Mouse (Mus musculus): ENCODE results near the gene Zbtb45. TPM values are rescaled to one million over a fixed set of nuclear protein-coding genes. Genes with fewer than 3 reads are reported as not detected.

Zbtb45 gene
- polyA plus RNA-seq (2014; fragmentation: Illumina TruSeq; extraction: RNeasy Lipid Tissue Mini Kit (QIAGEN cat#74804); ENCODE audit: low read depth, low replicate concordance) = 4.7 TPM

DNA sequence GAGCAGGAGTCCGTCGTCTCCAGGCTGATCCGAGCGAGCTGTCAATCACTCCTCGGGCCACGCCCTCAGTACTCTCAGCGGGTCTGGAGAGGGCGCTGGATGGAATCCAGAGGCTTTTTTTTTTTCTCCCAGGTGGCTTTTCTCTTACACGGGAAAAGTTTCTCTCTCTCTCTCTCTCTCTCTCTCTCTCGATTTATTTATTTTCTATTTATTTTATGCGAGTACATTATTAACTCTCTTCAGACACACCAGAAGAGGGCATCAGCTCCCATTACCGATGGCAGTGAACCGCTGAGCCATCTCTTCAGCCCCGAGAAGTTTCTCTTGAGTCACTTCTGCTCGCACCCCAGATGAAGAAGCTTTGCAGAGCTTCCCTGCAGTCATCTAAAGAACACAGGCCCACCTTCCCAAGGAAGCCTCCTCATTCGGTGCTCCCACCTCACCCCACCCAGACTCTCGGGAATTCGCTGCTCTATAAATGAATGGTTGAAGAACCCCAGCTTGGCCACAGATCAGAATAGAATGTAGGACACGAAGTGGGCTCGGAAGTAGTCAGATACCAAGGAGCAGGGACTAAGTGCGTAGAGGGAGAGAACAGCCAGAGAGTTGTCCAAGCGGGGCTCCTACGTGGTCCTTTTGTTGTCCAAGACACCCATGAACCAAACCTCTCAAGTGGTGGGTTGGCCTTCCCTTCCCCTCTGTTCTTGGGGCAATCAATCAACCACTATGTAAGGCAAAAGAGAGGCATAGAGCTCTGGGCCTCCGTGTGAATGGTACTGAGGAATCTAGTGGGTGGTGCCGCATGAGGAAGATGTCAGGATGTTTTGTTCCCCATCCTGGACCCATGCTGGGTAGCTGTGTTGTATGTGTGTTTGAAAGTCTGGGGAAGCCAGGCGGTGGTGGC is at the start of gene Zbtb45:
Gene Zbtb45 (minus strand): TSS at position 30 of the 904 bp plus-strand sequence.

DNA sequence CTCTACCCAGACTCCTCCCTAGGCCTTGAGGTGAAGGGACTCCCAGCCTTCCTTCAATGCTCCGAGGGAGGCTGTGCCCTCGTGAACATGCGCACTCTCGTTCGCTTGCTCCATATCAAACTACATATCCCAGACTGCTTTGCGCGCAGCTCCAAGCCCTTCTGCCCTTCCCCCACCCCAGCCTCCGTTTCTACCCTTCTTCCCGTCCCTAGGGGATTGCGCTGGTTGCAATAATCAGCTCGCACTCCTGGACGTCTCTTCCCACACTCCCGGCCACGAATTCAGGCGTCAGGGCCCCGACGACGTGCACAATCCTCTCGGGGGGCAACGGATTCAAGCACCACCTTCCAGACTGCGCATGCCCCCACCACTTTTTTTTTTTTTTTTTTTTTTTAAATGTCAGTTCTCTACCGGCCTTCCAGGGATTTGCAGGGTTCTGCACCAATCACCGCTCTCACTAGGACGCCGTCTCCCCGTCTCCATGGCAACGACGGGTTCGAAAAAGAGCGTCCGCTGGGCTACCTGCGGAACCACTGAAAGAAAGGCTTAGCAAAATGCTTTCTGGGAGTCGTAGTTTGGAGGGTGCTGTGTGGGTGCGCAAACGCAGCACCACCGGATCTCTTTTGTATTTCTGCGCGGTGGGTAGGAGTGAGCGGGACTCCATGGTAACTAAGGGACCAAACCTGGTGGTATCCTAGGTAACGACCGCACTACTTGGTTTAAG is 44.6 kb upstream of the Zbtb45 start, which contains the start of gene Mzf1:
Gene Mzf1 (minus strand): TSS at position 478 of the 724 bp plus-strand sequence.

DNA sequence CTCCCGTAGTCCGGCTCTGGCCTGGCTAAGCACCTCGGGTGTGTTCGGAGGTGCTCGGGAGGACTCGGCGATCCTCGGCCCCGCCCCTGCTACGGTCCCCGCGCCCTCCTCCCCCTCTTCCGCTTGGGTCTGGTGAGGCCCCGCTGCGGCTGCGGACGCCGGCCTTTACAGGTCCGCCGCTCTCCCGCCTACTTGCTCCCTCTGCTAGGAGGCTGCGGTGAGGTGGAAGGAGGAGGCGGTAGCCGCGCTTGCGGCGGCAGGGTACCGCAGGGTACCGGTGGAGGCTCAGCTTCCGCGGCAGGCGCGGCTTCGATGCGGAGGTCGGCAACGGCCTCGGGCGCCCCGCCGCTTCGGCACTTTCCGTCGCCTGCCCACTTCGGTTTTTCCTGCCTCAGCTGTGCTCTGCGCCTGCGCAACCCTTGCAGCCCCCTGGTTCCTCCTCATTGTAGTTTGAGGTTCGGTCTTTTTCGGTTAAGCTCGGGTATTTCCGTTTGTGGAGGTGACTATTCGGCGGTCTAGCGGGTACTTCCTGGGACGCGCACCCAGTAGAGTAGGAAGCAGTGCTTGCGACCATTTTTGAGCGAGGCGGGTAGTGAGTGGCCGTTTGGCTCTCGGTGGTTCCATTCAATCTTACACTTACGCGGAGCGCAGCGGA is 28.2 kb upstream of the Zbtb45 start, which contains the start of gene Ube2m:
Gene Ube2m (minus strand): TSS at position 375 of the 655 bp plus-strand sequence.

DNA sequence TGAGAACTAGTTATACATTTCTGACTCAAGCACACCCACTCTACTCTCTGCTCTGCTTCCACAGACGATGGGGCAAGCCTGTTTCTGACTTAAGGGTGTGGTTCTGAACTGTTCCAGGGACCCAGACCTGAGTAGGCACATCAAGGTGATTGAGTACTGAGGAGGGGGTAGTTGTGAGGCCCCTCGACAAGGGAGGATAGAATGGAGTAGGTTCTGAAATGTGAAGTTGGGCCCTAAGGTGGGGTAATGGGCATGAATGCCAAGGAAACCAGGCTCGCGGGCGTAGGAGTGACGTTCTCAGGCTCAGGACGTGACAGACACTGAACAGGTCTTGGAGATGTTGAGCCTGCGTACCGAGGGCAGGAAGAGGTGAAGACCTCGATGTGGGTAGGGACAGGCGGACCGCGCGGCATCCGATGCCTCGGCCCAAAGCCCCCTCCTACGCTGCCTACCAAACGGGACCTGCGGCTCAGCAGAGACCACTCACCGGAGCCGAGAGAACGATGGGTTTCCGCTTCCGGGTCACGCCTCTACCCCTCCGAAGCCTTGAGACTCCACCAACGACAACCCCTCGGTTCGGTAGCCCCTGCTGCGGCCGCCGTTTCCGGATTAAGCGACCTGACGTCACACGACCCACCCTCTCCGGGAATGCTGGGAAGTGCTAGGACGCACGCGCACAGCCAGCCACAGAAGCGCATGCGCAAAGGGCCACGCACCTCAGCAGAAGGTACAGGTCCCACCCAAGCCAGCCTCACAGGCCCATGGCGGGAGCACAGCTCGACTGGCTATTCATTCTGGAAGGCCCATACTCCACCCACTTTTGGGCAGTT is 24.5 kb upstream of the Zbtb45 start, which contains the start of gene Chmp2a:
Gene Chmp2a (minus strand): TSS at position 660 of the 830 bp plus-strand sequence.

DNA sequence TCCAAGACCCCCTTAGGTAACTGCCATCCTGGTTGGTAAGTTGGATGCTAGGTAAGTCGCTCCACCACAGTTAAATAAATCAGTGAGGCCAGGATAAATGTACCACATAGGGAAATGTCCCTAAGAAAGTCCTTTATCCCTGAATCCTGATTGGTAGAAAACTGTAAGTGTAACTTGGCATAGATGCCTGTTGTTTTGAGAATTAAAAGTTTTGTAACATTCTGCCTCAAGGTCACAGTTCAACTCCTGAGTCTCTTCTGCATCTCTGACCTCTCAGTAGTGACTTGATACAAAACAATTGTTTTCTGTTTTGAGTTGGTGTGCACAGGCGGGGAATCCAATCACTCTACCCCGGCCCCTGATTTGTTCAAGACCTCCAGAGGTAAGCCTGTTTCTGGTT is 11.0 kb downstream of the Zbtb45 start, which contains the start of gene Trim28:
Gene Trim28 (plus strand): TSS at position 264 of the 400 bp plus-strand sequence.

DNA sequence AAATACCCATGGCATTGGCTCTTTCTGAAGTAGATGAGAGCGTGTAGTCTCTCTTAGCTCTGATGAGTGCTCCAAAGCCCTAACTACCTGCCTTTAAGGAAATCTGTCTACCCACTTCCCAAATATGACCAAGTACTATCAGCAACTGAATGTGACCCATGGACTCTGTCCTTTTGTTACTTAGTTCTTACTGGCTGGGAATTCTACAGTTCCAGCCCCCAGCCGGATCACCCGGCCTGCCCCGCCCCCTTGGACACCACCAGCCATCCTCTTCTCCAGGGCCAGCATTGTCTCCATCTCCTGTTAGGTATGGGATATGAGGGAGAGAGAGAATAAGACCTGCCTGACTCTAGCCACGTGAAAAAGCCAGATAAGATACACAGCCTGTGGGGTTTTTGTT is 11.8 kb downstream of the Zbtb45 start, which contains the start of gene Slc27a5:
Gene Slc27a5 (minus strand): TSS at position 140 of the 400 bp plus-strand sequence.

DNA sequence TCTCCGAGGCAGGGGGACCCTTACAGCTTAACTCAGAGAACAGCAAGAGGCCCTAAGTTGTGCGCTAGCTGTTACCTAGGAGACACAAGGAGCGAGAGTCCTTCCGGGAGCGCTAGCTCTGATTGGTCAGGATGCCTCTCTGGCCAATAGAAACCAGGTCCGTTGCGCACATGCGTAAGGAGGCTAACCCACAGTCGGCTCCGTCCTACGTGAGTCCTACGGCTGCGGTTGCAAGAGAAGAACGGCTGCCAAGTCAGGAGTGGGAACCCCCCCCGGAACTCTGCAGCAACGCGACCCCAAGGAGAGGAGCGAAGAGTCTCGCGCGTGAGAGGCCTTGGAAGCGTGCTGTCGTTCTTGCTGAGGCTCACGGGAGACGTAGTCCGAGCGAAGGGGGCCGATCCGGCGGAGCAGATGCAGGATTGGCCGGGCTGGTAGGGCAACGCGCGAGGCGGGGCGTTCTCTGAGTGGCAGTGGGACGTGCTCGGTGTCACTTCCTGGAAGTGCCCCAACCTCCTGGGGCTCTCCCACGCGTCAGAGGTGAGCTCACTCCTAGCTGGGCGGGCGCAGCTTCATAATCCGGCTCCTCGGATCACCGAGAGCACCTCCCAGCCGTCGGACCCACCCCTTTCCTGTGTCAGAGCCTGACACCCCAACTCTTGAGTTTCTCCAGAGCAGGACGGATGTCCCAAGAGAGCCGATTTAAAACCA is 32.0 kb downstream of the Zbtb45 start, which contains the start of gene Zfp446:
Gene Zfp446 (plus strand): TSS at position 167 of the 708 bp plus-strand sequence.

DNA sequence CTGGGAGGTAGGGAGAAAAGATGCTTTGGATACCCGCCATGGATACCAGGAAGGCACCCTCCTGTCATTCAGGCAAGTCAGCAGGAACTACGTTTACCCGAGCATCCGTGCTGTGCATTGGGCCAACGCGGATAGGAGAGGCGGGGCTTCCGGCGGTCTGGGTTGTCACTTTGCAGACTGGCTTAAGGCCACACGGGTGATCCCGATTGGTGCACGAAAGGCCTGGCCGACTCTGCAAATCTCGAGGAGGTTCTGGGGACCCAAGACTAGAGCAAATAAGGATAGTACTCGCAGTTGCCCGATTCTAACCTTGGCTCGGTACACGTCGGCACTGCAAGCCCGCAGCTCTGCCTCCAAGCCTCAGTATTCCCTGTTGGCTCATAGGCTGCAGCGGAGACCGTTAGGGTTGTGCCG is 44.1 kb downstream of the Zbtb45 start, which contains the start of gene Zfp324:
Gene Zfp324 (plus strand): TSS at position 161 of the 414 bp plus-strand sequence.

Other genes with a start within 250 kb of the Zbtb45 start
- 1.4 TPM for gene Zscan18, start 206.4 kb downstream of the Zbtb45 start, polyA plus RNA-seq (2014; fragmentation: Illumina TruSeq; extraction: RNeasy Lipid Tissue Mini Kit (QIAGEN cat#74804); ENCODE audit: low read depth, low replicate concordance)
- 5.9 TPM for gene Zfp329, start 191.2 kb downstream of the Zbtb45 start, polyA plus RNA-seq (2014; fragmentation: Illumina TruSeq; extraction: RNeasy Lipid Tissue Mini Kit (QIAGEN cat#74804); ENCODE audit: low read depth, low replicate concordance)
- gene Zfp110, start 175.3 kb downstream of the Zbtb45 start, polyA plus RNA-seq (2014; fragmentation: Illumina TruSeq; extraction: RNeasy Lipid Tissue Mini Kit (QIAGEN cat#74804); ENCODE audit: low read depth, low replicate concordance) = 21.8 TPM
- gene Zfp128, start 128.9 kb downstream of the Zbtb45 start, polyA plus RNA-seq (2014; fragmentation: Illumina TruSeq; extraction: RNeasy Lipid Tissue Mini Kit (QIAGEN cat#74804); ENCODE audit: low read depth, low replicate concordance) = 3.1 TPM
- gene Zscan22, start 112.2 kb downstream of the Zbtb45 start, polyA plus RNA-seq (2014; fragmentation: Illumina TruSeq; extraction: RNeasy Lipid Tissue Mini Kit (QIAGEN cat#74804); ENCODE audit: low read depth, low replicate concordance) = 5.1 TPM
- 661 TPM for gene Rps5, start 87.7 kb downstream of the Zbtb45 start, polyA plus RNA-seq (2014; fragmentation: Illumina TruSeq; extraction: RNeasy Lipid Tissue Mini Kit (QIAGEN cat#74804); ENCODE audit: low read depth, low replicate concordance)
- gene Rnf225, start 82.6 kb downstream of the Zbtb45 start, polyA plus RNA-seq (2014; fragmentation: Illumina TruSeq; extraction: RNeasy Lipid Tissue Mini Kit (QIAGEN cat#74804); ENCODE audit: low read depth, low replicate concordance) = not detected
- 2.5 TPM for gene Zfp324, start 44.2 kb downstream of the Zbtb45 start, polyA plus RNA-seq (2014; fragmentation: Illumina TruSeq; extraction: RNeasy Lipid Tissue Mini Kit (QIAGEN cat#74804); ENCODE audit: low read depth, low replicate concordance)
- gene Zfp446, start 32.2 kb downstream of the Zbtb45 start, polyA plus RNA-seq (2014; fragmentation: Illumina TruSeq; extraction: RNeasy Lipid Tissue Mini Kit (QIAGEN cat#74804); ENCODE audit: low read depth, low replicate concordance) = 5.0 TPM
- 0.63 TPM for gene Slc27a5, start 11.8 kb downstream of the Zbtb45 start, polyA plus RNA-seq (2014; fragmentation: Illumina TruSeq; extraction: RNeasy Lipid Tissue Mini Kit (QIAGEN cat#74804); ENCODE audit: low read depth, low replicate concordance)
- gene Trim28, start 10.9 kb downstream of the Zbtb45 start, polyA plus RNA-seq (2014; fragmentation: Illumina TruSeq; extraction: RNeasy Lipid Tissue Mini Kit (QIAGEN cat#74804); ENCODE audit: low read depth, low replicate concordance) = 95.8 TPM
- gene Chmp2a, start 24.8 kb upstream of the Zbtb45 start, polyA plus RNA-seq (2014; fragmentation: Illumina TruSeq; extraction: RNeasy Lipid Tissue Mini Kit (QIAGEN cat#74804); ENCODE audit: low read depth, low replicate concordance) = 178 TPM
- gene Ube2m, start 28.2 kb upstream of the Zbtb45 start, polyA plus RNA-seq (2014; fragmentation: Illumina TruSeq; extraction: RNeasy Lipid Tissue Mini Kit (QIAGEN cat#74804); ENCODE audit: low read depth, low replicate concordance) = 200 TPM
- gene Mzf1, start 44.7 kb upstream of the Zbtb45 start, polyA plus RNA-seq (2014; fragmentation: Illumina TruSeq; extraction: RNeasy Lipid Tissue Mini Kit (QIAGEN cat#74804); ENCODE audit: low read depth, low replicate concordance) = 0.29 TPM
- gene Vmn1r85, start 85.1 kb upstream of the Zbtb45 start, polyA plus RNA-seq (2014; fragmentation: Illumina TruSeq; extraction: RNeasy Lipid Tissue Mini Kit (QIAGEN cat#74804); ENCODE audit: low read depth, low replicate concordance) = not detected
- gene Vmn1r86, start 109.9 kb upstream of the Zbtb45 start, polyA plus RNA-seq (2014; fragmentation: Illumina TruSeq; extraction: RNeasy Lipid Tissue Mini Kit (QIAGEN cat#74804); ENCODE audit: low read depth, low replicate concordance) = not detected
- not detected for gene Vmn1r87, start 130.1 kb upstream of the Zbtb45 start, polyA plus RNA-seq (2014; fragmentation: Illumina TruSeq; extraction: RNeasy Lipid Tissue Mini Kit (QIAGEN cat#74804); ENCODE audit: low read depth, low replicate concordance)
- not detected for gene Vmn1r88, start 149.5 kb upstream of the Zbtb45 start, polyA plus RNA-seq (2014; fragmentation: Illumina TruSeq; extraction: RNeasy Lipid Tissue Mini Kit (QIAGEN cat#74804); ENCODE audit: low read depth, low replicate concordance)
- gene Vmn1r89, start 203.0 kb upstream of the Zbtb45 start, polyA plus RNA-seq (2014; fragmentation: Illumina TruSeq; extraction: RNeasy Lipid Tissue Mini Kit (QIAGEN cat#74804); ENCODE audit: low read depth, low replicate concordance) = not detected

Data from heart, adult 10 weeks (tissue).